Mouse (Mus musculus): ENCODE data around the gene Fam69a. TPM values are rescaled to one million over a fixed set of nuclear protein-coding genes. Genes with fewer than 3 reads are reported as not detected.
"Not testable (repeated sequence)": the region's sequence is repeated elsewhere in the genome, so short reads cannot be mapped to it uniquely, and the experiment has no call there.

Gene Fam69a
- polyA plus RNA-seq, 1 experiment from 2014 or later: 22.9 TPM

DNA sequence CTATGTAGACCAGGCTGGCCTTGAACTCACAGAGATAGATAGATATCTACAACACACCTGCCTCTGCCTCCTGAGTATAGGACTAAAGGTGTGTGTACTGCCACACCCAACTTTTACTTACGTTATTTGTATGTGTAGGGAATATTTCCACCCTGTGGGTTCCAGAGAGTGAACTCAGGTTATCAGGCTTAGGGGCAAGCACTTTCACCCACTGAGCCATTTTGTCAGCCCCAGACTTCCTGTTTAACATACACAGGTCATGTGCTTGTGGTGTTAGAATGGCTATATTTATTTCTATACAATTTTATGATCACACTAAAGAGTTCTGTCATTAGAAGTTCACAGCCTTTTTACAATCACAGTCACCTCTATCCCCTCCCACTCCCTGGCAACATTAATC lies 43.9 kb downstream of the Fam69a start:
- no peak overlapping the region for H3K4me3 ChIP-seq (ENCODE audit: low read depth, low read length)
- DNase-seq (ENCODE audit: low spot score, missing footprints): no peak
- H3K9ac ChIP-seq (ENCODE audit: low read length): no peak overlapping the region
- H3K4me2 ChIP-seq: no peak overlapping the region
- no peak for ATAC-seq (ENCODE audit: low FRiP score)
- H3K4me1 ChIP-seq (ENCODE audit: control insufficient read depth, insufficient read depth, low read length): no peaks in the 10 kb centered on the region
- no peak overlapping the region for H3K27ac ChIP-seq (ENCODE audit: low read depth, low read length)
- H3K36me3 ChIP-seq (ENCODE audit: control insufficient read depth, insufficient read depth, low read length): no peaks in the 10 kb centered on the region
- no peaks in the 10 kb centered on the region for H3K27me3 ChIP-seq (ENCODE audit: control insufficient read depth, insufficient read depth, low read length)
- no peaks in the 10 kb centered on the region for H3K9me3 ChIP-seq (ENCODE audit: control insufficient read depth, low read length)
- WGBS: 79% methylated on average over 1 of the region's 1 CpGs

GRCm38 (mm10) chr5:107941222-107941621 lies 45.7 kb downstream of the Fam69a start:
- Histone ChIP-seq H3K36me3 (ENCODE audit: control insufficient read depth, insufficient read depth, low read length) (no peaks in the 10 kb centered on the region), H3K9ac (ENCODE audit: low read length) (no peak overlapping the region), H3K4me1 (ENCODE audit: control insufficient read depth, insufficient read depth, low read length) (no peaks in the 10 kb centered on the region), H3K4me3 (ENCODE audit: low read depth, low read length) (no peak overlapping the region), H3K9me3 (ENCODE audit: control insufficient read depth, low read length) (no peaks in the 10 kb centered on the region), H3K27me3 (ENCODE audit: control insufficient read depth, insufficient read depth, low read length) (no peaks in the 10 kb centered on the region), H3K4me2 (no peak overlapping the region), H3K27ac (ENCODE audit: low read depth, low read length) (no peak overlapping the region)
- DNase-seq (ENCODE audit: low spot score, missing footprints) (no peak), ATAC-seq (ENCODE audit: low FRiP score) (no peak)
- WGBS: 42% methylated on average over 6 of the region's 6 CpGs

- Histone ChIP-seq H3K27me3 (ENCODE audit: control insufficient read depth, insufficient read depth, low read length) (no peaks in the 10 kb centered on the region), H3K27ac (ENCODE audit: low read depth, low read length) (no peak overlapping the region), H3K9me3 (ENCODE audit: control insufficient read depth, low read length) (no peaks in the 10 kb centered on the region), H3K9ac (ENCODE audit: low read length) (no peak overlapping the region), H3K4me1 (ENCODE audit: control insufficient read depth, insufficient read depth, low read length) (no peaks in the 10 kb centered on the region), H3K4me3 (ENCODE audit: low read depth, low read length) (no peak overlapping the region), H3K36me3 (ENCODE audit: control insufficient read depth, insufficient read depth, low read length) (no peaks in the 10 kb centered on the region), H3K4me2 (no peak overlapping the region)
- 78% methylated on average over 3 of the region's 3 CpGs for WGBS
- DNase-seq (ENCODE audit: low spot score, missing footprints) (no peak), ATAC-seq (ENCODE audit: low FRiP score) (no peak)
Measured at GRCm38 (mm10) chr5:107939701-107940100, 47.2 kb downstream of the Fam69a start.

GRCm38 (mm10) chr5:107938886-107939285 lies 48.0 kb downstream of the Fam69a start:
- no peaks in the 10 kb centered on the region for H3K4me1 ChIP-seq (ENCODE audit: control insufficient read depth, insufficient read depth, low read length)
- H3K4me2 ChIP-seq: no peak overlapping the region
- no peak overlapping the region for H3K4me3 ChIP-seq (ENCODE audit: low read depth, low read length)
- ATAC-seq (ENCODE audit: low FRiP score) (no peak), DNase-seq (ENCODE audit: low spot score, missing footprints) (no peak)
- no peaks in the 10 kb centered on the region for H3K9me3 ChIP-seq (ENCODE audit: control insufficient read depth, low read length)
- H3K27ac ChIP-seq (ENCODE audit: low read depth, low read length): no peak overlapping the region
- H3K9ac ChIP-seq (ENCODE audit: low read length): no peak overlapping the region
- H3K36me3 ChIP-seq (ENCODE audit: control insufficient read depth, insufficient read depth, low read length): no peaks in the 10 kb centered on the region
- no peaks in the 10 kb centered on the region for H3K27me3 ChIP-seq (ENCODE audit: control insufficient read depth, insufficient read depth, low read length)
- WGBS: 98% methylated on average over 2 of the region's 2 CpGs

DNA sequence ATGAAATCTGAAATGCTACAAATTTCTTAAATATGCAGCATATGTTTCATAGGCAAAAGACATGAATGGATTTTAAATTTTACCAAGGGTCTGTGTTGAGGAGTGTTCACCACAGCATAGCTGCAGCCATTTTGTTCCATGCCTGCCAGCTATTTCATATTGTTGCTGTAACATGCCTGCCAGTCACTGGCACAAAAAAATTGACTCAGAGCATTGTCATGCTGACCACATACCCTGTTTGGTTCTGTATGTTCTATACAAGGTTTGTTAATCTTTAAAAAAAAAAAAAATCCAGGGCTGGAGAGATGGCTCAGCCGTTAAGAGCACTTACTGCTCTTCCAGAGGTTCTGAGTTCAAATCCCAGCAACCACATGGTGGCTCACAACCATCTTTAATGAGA lies 48.4 kb downstream of the Fam69a start:
- H3K4me1 ChIP-seq (ENCODE audit: control insufficient read depth, insufficient read depth, low read length); DNase-seq (ENCODE audit: low spot score, missing footprints); H3K9me3 ChIP-seq (ENCODE audit: control insufficient read depth, low read length); ATAC-seq (ENCODE audit: low FRiP score); H3K4me3 ChIP-seq (ENCODE audit: low read depth, low read length); H3K9ac ChIP-seq (ENCODE audit: low read length); H3K4me2 ChIP-seq; H3K27me3 ChIP-seq (ENCODE audit: control insufficient read depth, insufficient read depth, low read length); H3K27ac ChIP-seq (ENCODE audit: low read depth, low read length); H3K36me3 ChIP-seq (ENCODE audit: control insufficient read depth, insufficient read depth, low read length): not testable (repeated sequence)
- 72% methylated on average over 1 of the region's 1 CpGs for WGBS

DNA sequence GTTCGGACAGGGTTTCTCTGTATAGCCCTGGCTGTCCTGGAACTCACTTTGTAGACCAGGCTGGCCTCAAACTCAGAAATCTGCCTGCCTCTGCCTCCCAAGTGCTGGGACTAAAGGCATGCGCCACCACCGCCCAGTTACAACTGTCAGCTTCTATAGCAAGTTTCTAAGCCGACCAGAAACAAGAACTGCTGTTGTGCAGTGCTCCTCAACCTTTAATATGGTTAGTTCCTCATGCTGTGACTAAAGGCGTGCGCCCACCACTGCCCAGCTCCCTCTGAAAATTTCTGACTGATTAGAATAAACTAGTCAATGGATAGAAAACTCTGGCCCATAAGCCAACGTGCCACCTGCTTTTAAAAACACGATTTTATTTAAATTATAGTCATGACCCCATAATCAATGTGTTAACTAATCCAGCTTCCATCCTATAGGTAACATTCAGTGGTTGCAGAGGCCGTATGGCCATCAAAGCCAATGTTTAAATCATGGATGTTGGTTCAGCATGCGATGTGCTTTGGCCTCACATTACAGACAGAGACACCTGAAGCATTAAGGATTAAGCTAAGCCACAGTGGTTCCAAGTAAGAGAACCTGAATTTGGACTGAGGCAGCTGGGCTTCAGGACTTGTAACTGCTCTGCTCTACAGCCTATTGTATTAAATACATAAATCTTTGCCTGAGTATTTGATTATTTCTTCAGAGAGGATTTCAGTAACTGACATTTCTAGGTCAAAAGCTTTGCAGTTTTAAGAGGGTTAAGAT lies 50.1 kb downstream of the Fam69a start:
- Histone ChIP-seq H3K4me3 (ENCODE audit: low read depth, low read length) (no peak overlapping the region), H3K27ac (ENCODE audit: low read depth, low read length) (no peak overlapping the region), H3K9me3 (ENCODE audit: control insufficient read depth, low read length) (no peaks in the 10 kb centered on the region), H3K27me3 (ENCODE audit: control insufficient read depth, insufficient read depth, low read length) (no peaks in the 10 kb centered on the region), H3K4me2 (no peak overlapping the region), H3K36me3 (ENCODE audit: control insufficient read depth, insufficient read depth, low read length) (no peaks in the 10 kb centered on the region), H3K9ac (ENCODE audit: low read length) (no peak overlapping the region), H3K4me1 (ENCODE audit: control insufficient read depth, insufficient read depth, low read length) (no peaks in the 10 kb centered on the region)
- DNase-seq (ENCODE audit: low spot score, missing footprints) (no peak), ATAC-seq (ENCODE audit: low FRiP score) (no peak)
- 88% methylated on average over 10 of the region's 10 CpGs for WGBS

- WGBS: 92% methylated on average over 10 of the region's 10 CpGs
- ATAC-seq (ENCODE audit: low FRiP score) (no peak), DNase-seq (ENCODE audit: low spot score, missing footprints) (no peak)
- H3K27ac ChIP-seq (ENCODE audit: low read depth, low read length): no peak overlapping the region
- H3K9me3 ChIP-seq (ENCODE audit: control insufficient read depth, low read length): no peaks in the 10 kb centered on the region
- no peaks in the 10 kb centered on the region for H3K4me1 ChIP-seq (ENCODE audit: control insufficient read depth, insufficient read depth, low read length)
- no peaks in the 10 kb centered on the region for H3K27me3 ChIP-seq (ENCODE audit: control insufficient read depth, insufficient read depth, low read length)
- H3K36me3 ChIP-seq (ENCODE audit: control insufficient read depth, insufficient read depth, low read length): no peaks in the 10 kb centered on the region
- H3K4me2 ChIP-seq: no peak overlapping the region
- H3K9ac ChIP-seq (ENCODE audit: low read length): no peak overlapping the region
- no peak overlapping the region for H3K4me3 ChIP-seq (ENCODE audit: low read depth, low read length)
Measured at GRCm38 (mm10) chr5:107934770-107935543, 51.9 kb downstream of the Fam69a start.

- DNase-seq (ENCODE audit: low spot score, missing footprints): no peak
Measured at GRCm38 (mm10) chr5:107933202-107933974, 53.5 kb downstream of the Fam69a start.

GRCm38 (mm10) chr5:107932556-107932955 lies 54.3 kb downstream of the Fam69a start:
- H3K9me3 ChIP-seq (ENCODE audit: control insufficient read depth, low read length): no peaks in the 10 kb centered on the region
- ATAC-seq (ENCODE audit: low FRiP score): no peak
- no peak overlapping the region for H3K4me3 ChIP-seq (ENCODE audit: low read depth, low read length)
- H3K36me3 ChIP-seq (ENCODE audit: control insufficient read depth, insufficient read depth, low read length): no peaks in the 10 kb centered on the region
- H3K4me1 ChIP-seq (ENCODE audit: control insufficient read depth, insufficient read depth, low read length): no peaks in the 10 kb centered on the region
- no peak overlapping the region for H3K4me2 ChIP-seq
- DNase-seq (ENCODE audit: low spot score, missing footprints): no peak
- no peak overlapping the region for H3K9ac ChIP-seq (ENCODE audit: low read length)
- H3K27ac ChIP-seq (ENCODE audit: low read depth, low read length): no peak overlapping the region
- H3K27me3 ChIP-seq (ENCODE audit: control insufficient read depth, insufficient read depth, low read length): no peaks in the 10 kb centered on the region
- 69% methylated on average over 2 of the region's 2 CpGs for WGBS

More at GRCm38 (mm10) chr5:107933202-107933974, 53.5 kb downstream of the Fam69a start:
- H3K4me2 ChIP-seq: no peak overlapping the region
- no peak overlapping the region for H3K9ac ChIP-seq (ENCODE audit: low read length)
- ATAC-seq (ENCODE audit: low FRiP score): no peak
- 81% methylated on average over 4 of the region's 4 CpGs for WGBS
- no peaks in the 10 kb centered on the region for H3K9me3 ChIP-seq (ENCODE audit: control insufficient read depth, low read length)
- H3K27me3 ChIP-seq (ENCODE audit: control insufficient read depth, insufficient read depth, low read length): no peaks in the 10 kb centered on the region
- H3K36me3 ChIP-seq (ENCODE audit: control insufficient read depth, insufficient read depth, low read length): no peaks in the 10 kb centered on the region
- H3K4me3 ChIP-seq (ENCODE audit: low read depth, low read length): no peak overlapping the region
- H3K27ac ChIP-seq (ENCODE audit: low read depth, low read length): no peak overlapping the region
- no peaks in the 10 kb centered on the region for H3K4me1 ChIP-seq (ENCODE audit: control insufficient read depth, insufficient read depth, low read length)

Measured in midbrain, embryonic 11.5 days (tissue).